Mouse (Mus musculus): ENCODE measurements around the gene Dhrs13. TPM values are rescaled to one million over a fixed set of nuclear protein-coding genes. Genes with fewer than 3 reads are reported as not detected.

Gene Dhrs13
- polyA plus RNA-seq, 1 experiment from 2014 or later: 51.3 TPM

MicroRNAs within 50 kb of the gene (microRNA counts, 519-probe panel; counts per million panel counts)
- 4,691 counts per million, percentile 38 among the panel's probes with 10 or more counts for microRNA mmu-miR-144
- microRNA mmu-miR-451: 3,507 counts per million, percentile 16 among the panel's probes with 10 or more counts

Small RNA genes within 50 kb of the gene (microRNA-seq; reads per million reads assigned to microRNA genes)
- 30.9 reads per million, percentile 44 among the genes with 10 or more reads in this experiment for gene Mir144
- gene Mir451a: not detected
- gene Mir451b: not detected

Other genes with a start within 250 kb of the Dhrs13 start
- 1.0 and 1.6 TPM in 2 replicates for gene Gm10277, start 244.5 kb upstream of the Dhrs13 start, polyA plus RNA-seq (2014; fragmentation: Nextera tagmentation; extraction: Ambion mirVana)
- 4.0 and 4.2 TPM in 2 replicates for gene Pipox, start 138.2 kb upstream of the Dhrs13 start, polyA plus RNA-seq (2014; fragmentation: Nextera tagmentation; extraction: Ambion mirVana)
- 121 and 124 TPM in 2 replicates for gene Sez6, start 101.5 kb upstream of the Dhrs13 start, polyA plus RNA-seq (2014; fragmentation: Nextera tagmentation; extraction: Ambion mirVana)
- gene Phf12, start 49.5 kb upstream of the Dhrs13 start, polyA plus RNA-seq (2014; fragmentation: Nextera tagmentation; extraction: Ambion mirVana): 18.5 and 20.3 TPM in 2 replicates
- 57.4 and 64.8 TPM in 2 replicates for gene Flot2, start 5.7 kb downstream of the Dhrs13 start, polyA plus RNA-seq (2014; fragmentation: Nextera tagmentation; extraction: Ambion mirVana)
- gene Eral1, start 48.1 kb downstream of the Dhrs13 start, polyA plus RNA-seq (2014; fragmentation: Nextera tagmentation; extraction: Ambion mirVana): 33.2 and 35.8 TPM in 2 replicates
- gene Fam222b, start 62.4 kb downstream of the Dhrs13 start, polyA plus RNA-seq (2014; fragmentation: Nextera tagmentation; extraction: Ambion mirVana): 29.3 and 30.4 TPM in 2 replicates
- gene Traf4, start 133.3 kb downstream of the Dhrs13 start, polyA plus RNA-seq (2014; fragmentation: Nextera tagmentation; extraction: Ambion mirVana): 68.4 and 103 TPM in 2 replicates
- 3.9 and 4.2 TPM in 2 replicates for gene Nek8, start 144.4 kb downstream of the Dhrs13 start, polyA plus RNA-seq (2014; fragmentation: Nextera tagmentation; extraction: Ambion mirVana)
- gene Tlcd1, start 144.4 kb downstream of the Dhrs13 start, polyA plus RNA-seq (2014; fragmentation: Nextera tagmentation; extraction: Ambion mirVana): 6.4 and 6.9 TPM in 2 replicates
- 977 and 1,164 TPM in 2 replicates for gene Rpl23a, start 151.3 kb downstream of the Dhrs13 start, polyA plus RNA-seq (2014; fragmentation: Nextera tagmentation; extraction: Ambion mirVana)
- gene Rab34, start 156.2 kb downstream of the Dhrs13 start, polyA plus RNA-seq (2014; fragmentation: Nextera tagmentation; extraction: Ambion mirVana): 51.7 and 53.3 TPM in 2 replicates
- gene Proca1, start 161.1 kb downstream of the Dhrs13 start, polyA plus RNA-seq (2014; fragmentation: Nextera tagmentation; extraction: Ambion mirVana): 0.97 and 1.0 TPM in 2 replicates
- 84.5 and 99.1 TPM in 2 replicates for gene Sdf2, start 213.5 kb downstream of the Dhrs13 start, polyA plus RNA-seq (2014; fragmentation: Nextera tagmentation; extraction: Ambion mirVana)
- gene Supt6, start 213.7 kb downstream of the Dhrs13 start, polyA plus RNA-seq (2014; fragmentation: Nextera tagmentation; extraction: Ambion mirVana): 21.2 and 29.5 TPM in 2 replicates
- gene 2610507B11Rik, start 229.5 kb downstream of the Dhrs13 start, polyA plus RNA-seq (2014; fragmentation: Nextera tagmentation; extraction: Ambion mirVana): 52.8 and 72.1 TPM in 2 replicates

All from midbrain, embryonic 14.5 days (tissue).